Mouse (Mus musculus) left cerebral cortex, postnatal 36 days (tissue): ENCODE measurements around the gene Parp9. TPM values are rescaled to one million over a fixed set of nuclear protein-coding genes. Genes with fewer than 3 reads are reported as not detected.
"Not testable (repeated sequence)": the region's sequence is repeated elsewhere in the genome, so short reads cannot be mapped to it uniquely, and the experiment has no call there.

Source experiments
- DNase-seq, 2 experiments: peaks; one replicate each; pipeline ENCODE4 v3.0.0; 2021 to 2022; ENCODE audit warnings: low spot score in 2 of 2, mixed read lengths in 1 of 2
- intact Hi-C: fragments of 180-260 bp; cut with DNase I; formaldehyde crosslinking; loops from one replicate; pipeline ENCODE4 v1.15.1; 2025
- total RNA-seq, 2 experiments: library from RNA; stranded (reverse); gene quantifications; 2 replicates each; pipeline ENCODE4 v1.2.3; 2021

Parp9 gene
- total RNA-seq, 2 experiments from 2014 or later, result 1.8 to 2.9 TPM

DNA sequence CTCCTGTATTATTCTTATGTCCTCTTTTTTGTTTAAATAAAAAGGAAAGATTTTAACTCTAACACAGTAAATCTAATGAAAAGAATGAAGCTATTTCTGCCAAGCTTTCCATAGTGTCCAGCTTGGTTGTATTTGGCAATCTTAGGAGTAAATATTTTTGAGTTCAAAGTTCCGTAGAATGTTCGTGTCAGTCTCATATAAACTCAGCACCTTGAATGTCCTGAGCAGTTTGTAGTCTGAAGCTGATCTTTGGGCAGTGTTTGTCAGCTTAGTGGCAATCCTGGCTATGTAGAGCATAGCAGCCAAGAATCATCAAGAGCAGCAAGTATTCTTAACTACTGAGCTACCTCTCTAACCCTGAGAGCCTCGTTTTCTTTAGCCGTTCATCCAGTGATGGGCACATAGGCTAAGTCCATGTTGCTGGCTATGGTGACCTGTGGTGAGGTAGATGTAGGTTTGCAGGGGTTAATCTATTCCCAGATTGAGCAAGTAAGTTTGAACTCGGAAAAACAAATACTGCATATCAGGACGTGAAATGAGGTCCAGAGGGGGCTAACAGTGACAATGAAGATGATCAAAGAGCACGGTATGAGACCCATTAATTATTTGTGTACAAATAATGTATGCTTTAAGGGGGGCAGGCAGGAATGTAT, 14.6 kb upstream of the Parp9 start:
- no peak for DNase-seq

GRCm38 (mm10) chr16:35924341-35924740, 13.9 kb upstream of the Parp9 start:
- intact Hi-C loops, result no loop called here
- no peak for DNase-seq

More for the DNA sequence above, 14.6 kb upstream of the Parp9 start:
- intact Hi-C loops, result no loop called here

- intact Hi-C loops, result no loop called here
- DNase-seq, result no peak
Measured at GRCm38 (mm10) chr16:35932179-35933055, 5.9 kb upstream of the Parp9 start.

GRCm38 (mm10) chr16:35933181-35933580, 5.1 kb upstream of the Parp9 start:
- no peak for DNase-seq
- intact Hi-C loops, result no loop called here

DNA sequence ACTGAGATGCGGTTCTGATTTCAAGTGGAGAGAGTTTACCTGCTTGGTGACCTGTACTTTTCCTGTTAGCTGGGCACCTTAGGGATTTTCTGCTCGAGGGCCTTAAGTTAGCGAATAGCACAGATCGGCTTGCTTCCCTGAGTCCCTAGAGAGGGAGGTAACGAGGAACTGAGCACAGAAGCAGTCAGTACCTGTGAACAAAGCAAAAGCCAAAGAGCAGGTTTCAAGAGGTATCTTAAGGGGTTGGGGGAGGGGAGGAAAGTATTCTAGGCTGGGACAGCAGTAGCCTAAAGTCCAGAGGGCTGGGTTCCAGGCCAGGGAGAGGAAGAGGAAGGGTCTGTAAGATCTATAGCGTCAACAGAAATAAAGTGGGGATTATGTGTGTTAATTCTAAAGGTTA, 991 bp downstream of the Parp9 start:
- DNase-seq, result no peak
- intact Hi-C loops, result loop anchor here (2.0 kb wide), 1 partner anchor 68 kb away; the partner anchor contains the start of gene Parp14

- DNase-seq, result peak; percentile 48 to 61
- intact Hi-C loops, result loop anchor here (2.0 kb wide), 1 partner anchor 69 kb away; the partner anchor contains the start of gene Parp14
Measured at GRCm38 (mm10) chr16:35939690-35940089, 1.4 kb downstream of the Parp9 start.

DNA sequence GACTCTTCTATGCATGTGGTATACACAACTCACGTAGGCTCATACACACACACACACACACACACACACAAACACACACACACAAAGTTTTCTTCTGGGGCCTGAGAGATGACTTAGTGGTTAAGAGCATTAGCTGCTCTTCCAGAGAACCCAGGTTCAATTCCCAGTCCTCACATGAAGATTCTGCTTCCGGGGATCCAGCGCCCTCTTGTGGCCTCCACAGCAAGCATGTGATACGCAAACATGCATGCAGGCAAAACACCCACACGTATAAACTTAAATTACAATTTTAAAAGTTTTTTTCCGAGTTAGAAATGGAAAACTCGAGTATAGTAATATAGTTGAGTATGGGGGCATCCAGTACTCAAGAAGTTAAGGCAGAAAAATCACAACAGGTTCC, 3.1 kb downstream of the Parp9 start:
- no peak for DNase-seq
- intact Hi-C loops, result no loop called here

GRCm38 (mm10) chr16:35949264-35949663, 11.0 kb downstream of the Parp9 start:
- intact Hi-C loops, result no loop called here
- no peak for DNase-seq

- DNase-seq, result no peak
Measured at GRCm38 (mm10) chr16:35951216-35951615, 12.9 kb downstream of the Parp9 start.

GRCm38 (mm10) chr16:35952628-35953130, 14.4 kb downstream of the Parp9 start:
- no peak for DNase-seq
- intact Hi-C loops, result no loop called here

More at GRCm38 (mm10) chr16:35951216-35951615, 12.9 kb downstream of the Parp9 start:
- intact Hi-C loops, result no loop called here

DNA sequence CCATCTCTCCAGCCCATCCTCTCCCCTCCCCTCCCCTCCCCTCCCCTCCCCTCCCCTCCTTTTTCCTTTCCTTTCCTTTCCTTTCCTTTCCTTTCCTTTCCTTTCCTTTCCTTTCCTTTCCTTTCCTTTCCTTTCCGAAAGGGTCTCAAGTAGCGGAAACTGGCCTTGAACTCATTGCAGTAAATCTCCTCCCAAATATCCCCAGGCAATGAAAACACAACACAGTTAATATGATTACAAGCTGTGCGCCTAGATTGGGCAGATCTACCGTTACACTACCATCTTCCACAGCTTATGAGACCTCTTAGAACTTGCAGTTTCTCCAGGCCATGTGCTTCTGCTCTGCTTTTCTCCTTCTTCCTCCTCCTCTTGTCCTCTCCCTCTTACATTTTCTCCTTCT, 27.7 kb downstream of the Parp9 start:
- DNase-seq, intact Hi-C loops: not testable (repeated sequence)

DNA sequence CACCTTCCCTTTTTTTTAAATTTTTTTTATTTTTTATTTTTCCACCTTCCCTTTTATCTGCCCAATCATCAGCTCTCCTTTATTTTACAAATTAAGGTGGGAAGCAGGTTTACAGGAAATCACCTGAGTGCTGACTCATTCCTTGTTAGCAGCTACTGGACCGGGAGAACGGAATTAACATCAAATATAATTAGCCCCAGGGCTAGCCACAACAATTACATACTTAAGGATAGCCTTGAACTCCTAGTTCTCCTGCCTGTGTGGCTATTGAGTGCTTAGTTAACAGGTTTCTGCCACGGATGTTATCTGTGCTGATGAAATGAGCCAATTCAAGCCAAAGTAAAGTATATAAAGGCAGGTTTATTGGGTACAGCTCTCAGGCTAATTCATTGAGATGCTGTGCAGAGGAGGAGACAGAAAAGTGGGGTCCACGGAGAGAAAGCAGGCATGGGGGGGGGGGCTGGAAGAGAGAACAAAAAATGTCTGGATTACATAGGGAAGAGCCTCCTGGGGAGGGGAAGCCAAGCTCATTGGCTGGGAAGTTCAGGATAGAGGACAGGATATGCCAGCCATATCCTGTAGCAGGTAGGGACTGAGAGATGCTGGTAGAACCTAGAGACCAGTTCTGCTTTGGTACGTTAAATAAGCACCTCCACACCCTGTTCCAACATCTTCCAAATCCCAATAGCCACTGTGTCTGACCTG, 28.3 kb downstream of the Parp9 start:
- DNase-seq, result no peak
- intact Hi-C loops, result no loop called here

- intact Hi-C loops, result no loop called here
- no peak for DNase-seq
Measured at GRCm38 (mm10) chr16:35967319-35967718, 29.0 kb downstream of the Parp9 start.

GRCm38 (mm10) chr16:35968149-35968548, 29.9 kb downstream of the Parp9 start:
- no peak for DNase-seq
- intact Hi-C loops, result no loop called here

- no peak for DNase-seq
- intact Hi-C loops, result no loop called here
Measured at GRCm38 (mm10) chr16:35974021-35974420, 35.8 kb downstream of the Parp9 start.

DNA sequence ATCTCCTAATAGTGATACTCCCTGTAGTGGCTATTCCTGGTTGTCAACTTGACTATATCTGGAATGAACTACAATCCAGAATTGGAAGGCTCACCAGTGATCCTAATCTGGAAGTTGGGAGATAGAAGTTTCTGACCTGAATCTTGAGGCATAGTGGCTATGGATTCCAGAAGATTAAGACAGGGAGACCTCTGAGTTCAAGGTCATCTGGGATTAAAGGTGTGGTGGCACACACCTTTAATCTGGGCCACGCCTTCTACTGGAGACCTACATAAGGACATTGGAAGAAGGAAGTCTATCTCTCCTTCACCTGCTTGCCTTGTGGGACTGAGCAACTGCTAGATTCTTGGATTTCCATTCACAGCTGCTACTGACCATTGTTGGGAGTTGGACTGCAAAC, 40.2 kb downstream of the Parp9 start, which contains the start of gene Kpna1:
Gene Kpna1 (plus strand): TSS at position 301 of the 400 bp plus-strand sequence.
- DNase-seq, intact Hi-C loops: not testable (repeated sequence)

DNA sequence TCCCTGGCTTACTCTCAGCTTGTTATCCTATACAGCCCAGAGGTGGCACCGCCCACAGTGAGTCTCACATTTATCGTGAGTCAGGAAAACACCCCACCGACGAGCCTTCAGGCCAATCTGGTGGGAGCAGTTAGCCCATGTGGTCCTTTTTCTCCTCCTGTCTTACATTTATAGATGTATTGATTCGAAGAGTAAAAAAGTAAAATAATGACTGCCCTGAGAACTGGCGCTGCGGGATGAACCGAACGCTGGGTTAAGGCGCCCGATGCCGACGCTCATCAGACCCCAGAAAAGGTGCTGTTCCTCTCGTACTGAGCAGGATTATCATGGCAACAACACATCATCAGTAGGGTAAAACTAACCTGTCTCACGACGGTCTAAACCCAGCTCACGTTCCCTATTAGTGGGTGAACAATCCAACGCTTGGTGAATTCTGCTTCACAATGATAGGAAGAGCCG, 43.1 kb downstream of the Parp9 start:
- intact Hi-C loops, result loop anchor here (5.0 kb wide), 1 partner anchor 91 kb away; the partner anchor contains the start of genes Ccdc58 and Fam162a
- DNase-seq, result peak; percentile 100

DNA sequence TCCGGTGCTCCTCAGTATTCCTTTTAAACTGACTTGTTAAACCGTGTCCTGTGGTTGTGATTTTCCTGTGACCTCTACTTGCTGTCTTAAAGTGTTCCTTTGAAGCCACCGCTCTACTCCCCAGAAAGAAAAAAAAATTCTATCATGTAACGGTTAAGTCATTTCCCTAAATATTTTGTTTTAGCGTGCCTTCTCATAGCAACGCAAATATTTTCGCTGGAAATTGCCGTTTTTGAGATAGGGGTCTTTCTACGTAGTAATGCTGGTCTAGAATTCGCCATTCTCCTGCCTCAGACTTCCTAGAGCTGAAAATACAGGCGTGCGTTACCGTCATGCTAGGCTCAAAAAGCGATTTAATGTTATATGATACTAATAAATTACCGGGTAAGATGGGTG, 44.2 kb downstream of the Parp9 start:
- intact Hi-C loops, result loop anchor here (2.0 to 5.0 kb wide), 2 partner anchors 90 to 210 kb away; partner anchors contain the start of genes Ccdc58 and Fam162a
- DNase-seq, result no peak

DNA sequence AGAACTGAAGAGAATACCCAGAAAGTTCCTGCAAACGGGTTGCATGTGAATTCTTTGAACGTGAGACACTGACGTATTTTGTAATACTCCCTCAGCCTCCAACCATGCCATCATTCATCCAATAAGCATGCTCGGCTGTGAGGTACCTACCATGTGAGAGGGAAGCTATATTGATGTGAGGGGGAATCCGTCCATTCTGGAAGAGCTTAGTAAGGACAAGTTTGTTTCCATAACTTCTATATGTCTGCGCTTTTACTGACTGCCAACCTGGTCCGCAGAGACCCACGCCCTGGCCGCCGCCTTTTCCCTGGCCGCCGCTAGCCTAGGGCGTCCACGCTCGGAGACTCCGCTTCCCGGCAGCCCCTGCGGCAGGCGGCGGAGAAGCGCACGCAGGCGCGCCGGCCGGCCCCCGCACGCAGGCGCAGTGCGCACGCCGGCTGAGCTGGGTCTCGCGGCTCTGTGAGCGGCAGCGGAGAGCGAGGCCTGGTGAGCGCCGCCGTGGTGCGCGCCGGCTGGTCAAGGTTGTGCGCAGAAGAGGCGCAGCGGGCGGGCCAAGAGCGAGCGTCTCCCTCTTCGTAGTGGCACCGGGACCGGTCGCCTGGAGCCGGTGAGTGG, 44.7 kb downstream of the Parp9 start:
- intact Hi-C loops, result loop anchor here (2.0 to 5.0 kb wide), 2 partner anchors 89 to 210 kb away; partner anchors contain the start of genes Ccdc58 and Fam162a
- DNase-seq, result peak; percentile 91 to 97
